ENCODE assay signal across 12 mouse cellular contexts in genomic region chr7:78576169-78576568, GRCm38 (mm10).
DNase-seq lines count a peak whose midpoint lies in the region; ATAC-seq lines count a peak whose summit lies in the region.
"Had no signal": no experiment of that assay in that cellular context is flagged by ENCODE, and none has a peak within 500 bp of the region (broad histone marks: within the 10 kb centered on the region; RNA-seq: fewer than 3 reads in every experiment).

No protein-coding gene starts in this region.

- 20% methylated on average over 5 of the region's 5 CpGs for WGBS in heart, embryonic 15.5 days
- 17% methylated on average over 5 of the region's 5 CpGs for WGBS in hindbrain, embryonic 10.5 days
- WGBS in midbrain, embryonic 15.5 days: 21% methylated on average over 5 of the region's 5 CpGs

- peaks cover 75% of the 10 kb centered on the region for H3K27me3 ChIP-seq in heart, embryonic 15.5 days
- peaks cover 63% of the 10 kb centered on the region for H3K27me3 ChIP-seq in hindbrain, embryonic 10.5 days (ENCODE audit: insufficient read depth, poor library complexity, severe bottlenecking)
- H3K27me3 ChIP-seq in midbrain, embryonic 15.5 days (replicated peaks): 0 out of 2 replicates have a peak, but pooled peaks cover 1% of the 10 kb centered on the region

- no peak for DNase-seq in heart, adult 9 months (ENCODE audit: low spot score in 2 of 2)
- peak; percentile 52 to 61 for DNase-seq in cerebellum, postnatal 25 days
- no peak for DNase-seq in hindbrain, embryonic 10.5 days (ENCODE audit: low spot score)
- DNase-seq in ovary, adult 18-20 months (ENCODE audit: low spot score): no peak
- no peak for DNase-seq in layer of hippocampus, adult 9-10 months (ENCODE audit: low spot score)
- DNase-seq in embryo, embryonic 10 days (ENCODE audit: low spot score): no peak
- DNase-seq: layer of hippocampus, postnatal 36 days; right cerebral cortex, postnatal 4 days had no signal

- peak overlapping the region; percentile 92 for H3K4me2 ChIP-seq in heart, embryonic 15.5 days
- peak overlapping the region; percentile 87 for H3K4me2 ChIP-seq in midbrain, embryonic 15.5 days

- no peak overlapping the region for H3K9ac ChIP-seq in heart, embryonic 15.5 days
- H3K9ac ChIP-seq in midbrain, embryonic 15.5 days: peak overlapping the region; percentile 62

- H3K4me3 ChIP-seq in heart, embryonic 15.5 days: peak overlapping the region; percentile 57
- peak overlapping the region; percentile 66 for H3K4me3 ChIP-seq in hindbrain, embryonic 10.5 days
- peak overlapping the region; percentile 67 for H3K4me3 ChIP-seq in midbrain, embryonic 15.5 days

- H3K36me3 ChIP-seq in heart, embryonic 15.5 days: no peaks in the 10 kb centered on the region
- no peaks in the 10 kb centered on the region for H3K36me3 ChIP-seq in hindbrain, embryonic 10.5 days
- H3K36me3 ChIP-seq in midbrain, embryonic 15.5 days (replicated peaks): no peaks in the 10 kb centered on the region

- no peaks in the 10 kb centered on the region for H3K9me3 ChIP-seq in heart, embryonic 15.5 days (replicated peaks)
- H3K9me3 ChIP-seq in hindbrain, embryonic 10.5 days: no peaks in the 10 kb centered on the region
- H3K9me3 ChIP-seq in midbrain, embryonic 15.5 days: no peaks in the 10 kb centered on the region

- no peak for ATAC-seq in heart, embryonic 15.5 days (replicated peaks; ENCODE audit: insufficient number of reproducible peaks, insufficient read depth, low FRiP score, low read depth)
- no peak for ATAC-seq in midbrain, embryonic 15.5 days (replicated peaks)
- ATAC-seq: CD4-positive, CD25-positive, alpha-beta regulatory T cell, adult 4 months had no signal

- peaks cover 22% of the 10 kb centered on the region for H3K4me1 ChIP-seq in heart, embryonic 15.5 days (replicated peaks)
- peaks cover 37% of the 10 kb centered on the region for H3K4me1 ChIP-seq in hindbrain, embryonic 10.5 days (replicated peaks)
- peaks cover 47% of the 10 kb centered on the region for H3K4me1 ChIP-seq in midbrain, embryonic 15.5 days

- no peak overlapping the region for H3K27ac ChIP-seq in heart, embryonic 15.5 days
- no peak overlapping the region for H3K27ac ChIP-seq in hindbrain, embryonic 10.5 days
- H3K27ac ChIP-seq in midbrain, embryonic 15.5 days: peak overlapping the region; percentile 91
- H3K27ac ChIP-seq: macrophage had no signal

Comparison
In these comparisons a context has a peak if more than half of its experiments do, and no peak if none do; other contexts are left out.
1. DNase-seq: peak in cerebellum, postnatal 25 days (2 of 2); none in heart, adult 9 months (0 of 2), hindbrain, embryonic 10.5 days (single experiment), ovary, adult 18-20 months (single experiment), layer of hippocampus, adult 9-10 months (single experiment) and embryo, embryonic 10 days (single experiment).
2. Peak in every context shown above with its lines, with median percentiles within 50 percentile points of each other: H3K4me3 ChIP-seq.